Mouse (Mus musculus) olfactory bulb, adult 2 months (tissue): ENCODE measurements at regions not wholly inside any gene's neighbourhood (a gene's known extent, or its start where the extent isn't known, plus 50 kb on each side); places are given as distances from the start of the nearest gene placed in this dataset.
"Not testable (repeated sequence)": the region's sequence is repeated elsewhere in the genome, so short reads cannot be mapped to it uniquely, and the experiment has no call there.

Source experiments
- H3K27ac ChIP-seq: fragments of 200-500 bp; 2 replicates; pipeline ENCODE4 v1.5.1; 2012; ENCODE audit warnings: low read depth, low read length; ENCODE audit not compliant: insufficient read depth
- H3K4me1 ChIP-seq: fragments of 200-500 bp; 2 replicates; pipeline ENCODE4 v1.6.1; 2012; ENCODE audit warnings: low read length; ENCODE audit not compliant: control insufficient read depth, insufficient read depth
- H3K4me3 ChIP-seq: fragments of 200-500 bp; 2 replicates; pipeline ENCODE4 v1.5.1; 2012; ENCODE audit warnings: mild to moderate bottlenecking, low read depth, low read length, moderate library complexity; ENCODE audit not compliant: insufficient read depth
- CTCF ChIP-seq: fragments of 200-500 bp; IDR thresholded peaks from 2 replicates; pipeline ENCODE4 v1.5.1; 2012; ENCODE audit warnings: low read depth, mild to moderate bottlenecking, low read length, moderate library complexity; ENCODE audit not compliant: insufficient read depth
- POLR2A ChIP-seq: fragments of 200-500 bp; IDR thresholded peaks from 2 replicates; pipeline ENCODE4 v1.6.1; 2012; ENCODE audit warnings: mild to moderate bottlenecking, low read depth, low read length, moderate library complexity; ENCODE audit not compliant: insufficient read depth
- WGBS: fragments of 180-500 bp; shearing (Covaris S2); methylation state at CpG from one replicate; pipeline ENCODE4 v1.1.7; 2018; 5-methylcytosine and 5-hydroxymethylcytosine counted together

DNA sequence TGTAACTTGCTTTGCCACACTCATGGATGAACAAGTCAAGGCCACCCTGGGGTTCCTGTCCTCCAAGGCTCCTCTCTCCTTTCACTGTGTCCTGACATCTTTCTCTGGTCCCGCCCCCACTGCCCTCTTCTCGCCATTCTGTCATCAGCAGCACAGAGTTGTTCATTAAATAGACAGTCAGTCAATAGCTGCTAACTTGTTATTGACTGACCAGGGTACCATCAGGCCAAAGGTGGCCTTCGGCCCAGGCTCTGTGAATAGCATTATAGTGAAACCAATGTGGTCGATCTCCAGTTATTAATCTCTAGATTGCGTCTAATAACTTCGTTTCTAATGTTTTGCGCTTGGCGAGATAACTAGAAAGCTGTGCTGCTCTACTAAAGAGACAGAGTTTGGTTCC lies 122.1 kb upstream of the Mrps10 start:
- WGBS: 93% methylated on average over 8 of the region's 8 CpGs
- TF ChIP-seq CTCF (no peak), POLR2A (no peak)
- Histone ChIP-seq H3K27ac (no peak overlapping the region), H3K4me1 (peaks cover 8% of the 10 kb centered on the region), H3K4me3 (no peak overlapping the region)

GRCm38 (mm10) chr17:47245635-47246034 lies 123.1 kb upstream of the Mrps10 start:
- WGBS: 95% methylated on average over 9 of the region's 9 CpGs
- no peak overlapping the region for H3K4me3 ChIP-seq
- TF ChIP-seq CTCF (no peak), POLR2A (no peak)
- H3K27ac ChIP-seq: no peak overlapping the region
- H3K4me1 ChIP-seq: peaks cover 8% of the 10 kb centered on the region

DNA sequence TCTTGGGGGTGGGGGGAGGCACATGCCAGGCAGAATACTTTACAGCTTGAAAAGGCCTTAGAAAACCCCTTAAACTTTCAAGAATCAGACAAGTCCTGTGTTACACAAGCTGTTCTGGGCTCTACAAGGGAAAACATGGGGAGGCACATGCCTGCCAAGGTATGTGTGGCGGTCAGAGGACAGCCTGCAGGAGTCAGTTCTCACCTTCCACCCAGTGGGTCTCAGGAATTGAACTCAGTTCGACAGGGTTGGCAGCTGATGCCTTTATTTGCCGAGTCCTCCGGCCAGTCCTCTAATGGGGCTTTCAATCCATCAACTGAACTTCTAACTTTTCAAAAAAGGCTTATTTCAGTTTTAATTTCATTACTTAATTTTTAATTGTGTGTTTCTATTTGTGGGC lies 129.6 kb upstream of the Mrps10 start:
- 95% methylated on average over 4 of the region's 4 CpGs for WGBS
- TF ChIP-seq CTCF (no peak), POLR2A (no peak)
- Histone ChIP-seq H3K4me1 (peaks cover 6% of the 10 kb centered on the region; the same call in 1 of the 2 replicates), H3K4me3 (no peak overlapping the region), H3K27ac (no peak overlapping the region)

- not testable (repeated sequence) for H3K27ac ChIP-seq, H3K4me3 ChIP-seq
- peaks cover 11% of the 10 kb centered on the region for H3K4me1 ChIP-seq
- WGBS: 97% methylated on average over 3 of the region's 3 CpGs
These were observed 130.8 kb upstream of the Mrps10 start for GRCm38 (mm10) chr17:47237881-47238280.

DNA sequence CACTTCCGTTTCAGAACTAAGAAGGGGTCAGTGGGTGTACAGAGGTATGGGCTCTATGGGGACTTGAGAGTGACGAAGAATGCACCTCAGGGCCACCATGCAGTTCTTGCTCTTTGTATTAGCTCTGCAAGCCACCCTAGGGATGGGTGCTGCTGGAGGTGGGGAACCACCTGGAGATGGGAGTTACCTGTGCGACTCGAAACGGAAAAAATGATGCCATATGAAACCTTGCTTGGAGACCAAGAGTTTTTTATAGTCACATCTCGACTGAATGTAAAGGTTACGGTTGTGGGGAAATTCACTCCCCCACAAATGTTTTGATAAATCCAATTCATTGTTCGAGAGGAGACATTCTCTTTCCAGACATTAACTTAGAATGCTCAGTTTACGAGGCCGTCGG lies 134.3 kb upstream of the Mrps10 start:
- Histone ChIP-seq H3K4me3 (no peak overlapping the region), H3K27ac (no peak overlapping the region), H3K4me1 (peaks cover 12% of the 10 kb centered on the region)
- no peak for TF ChIP-seq CTCF
- no peak for TF ChIP-seq POLR2A
- WGBS: 61% methylated on average over 11 of the region's 11 CpGs

- Histone ChIP-seq H3K4me1 (peaks cover 12% of the 10 kb centered on the region), H3K27ac (no peak overlapping the region), H3K4me3 (no peak overlapping the region)
- 51% methylated on average over 8 of the region's 8 CpGs for WGBS
- TF ChIP-seq POLR2A (no peak), CTCF (no peak)
These were observed 135.5 kb upstream of the Mrps10 start for GRCm38 (mm10) chr17:47233003-47233678.

- TF ChIP-seq CTCF: 0 out of 2 replicates have a peak, but pooled peaks have one; percentile 10
- TF ChIP-seq POLR2A: no peak
- Histone ChIP-seq H3K27ac (no peak overlapping the region), H3K4me3 (no peak overlapping the region), H3K4me1 (peaks cover 22% of the 10 kb centered on the region)
- 96% methylated on average over 10 of the region's 10 CpGs for WGBS
These were observed 138.0 kb upstream of the Mrps10 start for GRCm38 (mm10) chr17:47230715-47231114.

DNA sequence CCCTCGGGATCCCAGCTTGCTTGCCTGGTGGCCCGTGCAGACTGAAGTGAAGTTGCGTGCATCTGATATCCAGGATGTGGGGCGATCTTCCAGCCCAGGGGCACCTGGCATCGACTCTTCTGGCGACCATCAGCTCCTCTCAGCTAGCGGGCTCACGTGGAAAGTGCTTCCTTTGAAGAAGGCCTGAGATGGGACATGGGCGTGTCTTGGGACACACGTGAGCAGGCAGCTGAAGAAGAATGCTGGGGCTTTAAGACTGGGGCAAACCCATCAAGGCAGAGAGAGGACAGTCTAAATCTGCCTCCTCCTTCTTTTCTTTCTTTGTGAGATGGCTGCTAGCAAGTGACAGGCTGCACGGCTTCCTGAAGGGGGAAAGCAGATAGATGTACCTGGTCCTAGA lies 142.3 kb upstream of the Mrps10 start:
- no peak for TF ChIP-seq CTCF
- no peak for TF ChIP-seq POLR2A
- H3K27ac ChIP-seq: no peak overlapping the region
- 72% methylated on average over 11 of the region's 11 CpGs for WGBS

DNA sequence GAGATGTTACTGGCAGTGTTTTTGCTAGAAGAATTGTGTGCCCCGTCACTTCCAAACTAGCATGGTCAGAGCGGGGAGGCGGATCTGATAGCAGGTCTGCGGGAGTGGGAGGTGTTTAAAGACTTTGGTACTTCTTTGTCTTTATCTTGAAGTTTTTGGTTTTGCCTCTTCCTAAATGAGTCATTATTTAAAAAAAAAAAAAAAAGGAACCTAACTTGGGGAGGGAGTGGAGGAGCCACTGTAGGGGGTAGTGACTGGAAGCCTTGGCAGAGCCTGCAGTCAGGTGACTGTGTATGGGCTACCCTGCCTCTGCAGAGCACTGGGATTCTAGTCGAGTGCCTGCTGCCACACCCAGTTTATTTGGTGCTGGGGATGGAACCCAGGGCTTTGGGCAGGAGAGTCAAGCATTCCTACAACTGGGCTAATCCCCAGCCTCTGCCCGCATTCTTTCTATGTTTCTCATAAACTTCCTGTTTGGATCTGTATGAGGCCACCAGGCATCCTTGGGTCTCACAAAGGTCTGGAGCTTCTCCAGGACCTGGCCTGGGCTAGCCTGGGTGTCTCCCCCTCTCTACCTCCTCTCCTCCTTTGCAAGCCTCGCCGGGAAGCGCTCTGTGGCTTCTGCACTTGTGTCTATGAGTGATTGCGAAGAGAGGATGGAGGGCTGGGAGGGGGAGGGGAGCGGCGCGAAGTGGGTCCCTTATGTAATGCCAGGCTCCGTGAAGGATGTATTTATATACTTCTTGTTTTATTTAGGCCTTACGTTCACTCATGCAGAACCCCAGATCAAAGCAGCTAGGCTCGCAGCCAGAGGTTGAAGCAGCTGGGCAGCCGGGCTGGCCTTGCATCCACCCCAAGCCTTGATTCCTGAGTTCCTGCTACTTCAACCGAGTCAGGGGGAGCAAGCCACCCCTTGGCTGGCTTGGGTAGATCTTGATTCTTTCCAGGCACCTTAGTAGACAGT lies 143.1 kb upstream of the Mrps10 start:
- Histone ChIP-seq H3K27ac (no peak overlapping the region), H3K4me1 (peaks cover 13% of the 10 kb centered on the region), H3K4me3 (no peak overlapping the region)
- WGBS: 32% methylated on average over 18 of the region's 18 CpGs
- TF ChIP-seq CTCF (no peak), POLR2A (no peak)

More for the DNA sequence above, 142.3 kb upstream of the Mrps10 start:
- Histone ChIP-seq H3K4me3 (no peak overlapping the region), H3K4me1 (peaks cover 13% of the 10 kb centered on the region)
